Mouse (Mus musculus) neural tube, embryonic 11.5 days (tissue): ENCODE data around the gene Igflr1. TPM values are rescaled to one million over a fixed set of nuclear protein-coding genes. Genes with fewer than 3 reads are reported as not detected.

Experiments used
- ATAC-seq: fragments of 200-750 bp; cut with Nextera tagmentation; 2 replicates; pipeline ENCODE4 v1.8.0; 2017; ENCODE audit warnings: moderate number of reproducible peaks, mild to moderate bottlenecking, moderate TSS enrichment, moderate library complexity; ENCODE audit not compliant: insufficient read depth, low FRiP score, low TSS enrichment
- DNase-seq: peaks from one replicate; pipeline ENCODE4 v3.0.0-alpha.2; 2015; ENCODE audit warnings: low spot score
- H3K27ac ChIP-seq: fragments of 300-500 bp; sonication (generic); 2 replicates; pipeline ENCODE4 v1.5.1; 2014; ENCODE audit warnings: low read depth, mild to moderate bottlenecking, low read length
- H3K27me3 ChIP-seq: fragments of 300-500 bp; sonication (generic); 2 replicates; pipeline ENCODE4 v1.6.1; 2014; ENCODE audit warnings: mild to moderate bottlenecking, low read length, mixed read lengths; ENCODE audit not compliant: control insufficient read depth, insufficient read depth
- H3K36me3 ChIP-seq: fragments of 300-500 bp; sonication (generic); 2 replicates; pipeline ENCODE4 v1.6.1; 2014; ENCODE audit warnings: mild to moderate bottlenecking, low read length, moderate library complexity, mixed read lengths; ENCODE audit not compliant: control insufficient read depth, insufficient read depth
- H3K4me1 ChIP-seq: fragments of 300-500 bp; sonication (generic); 2 replicates; pipeline ENCODE4 v1.6.1; 2014; ENCODE audit warnings: low read length, mixed read lengths; ENCODE audit not compliant: control insufficient read depth, insufficient read depth
- H3K4me2 ChIP-seq: fragments of 300-500 bp; sonication (generic); 2 replicates; pipeline ENCODE4 v1.6.1; 2014; ENCODE audit warnings: low read depth, mild to moderate bottlenecking, moderate library complexity
- H3K4me3 ChIP-seq: fragments of 300-500 bp; sonication (generic); 2 replicates; pipeline ENCODE4 v1.5.1; 2014; ENCODE audit warnings: low read depth, low read length
- H3K9ac ChIP-seq: fragments of 300-500 bp; sonication (generic); 2 replicates; pipeline ENCODE4 v1.6.1; 2014; ENCODE audit warnings: mild to moderate bottlenecking, low read length
- H3K9me3 ChIP-seq: fragments of 300-500 bp; sonication (generic); 2 replicates; pipeline ENCODE4 v1.6.1; 2016; ENCODE audit warnings: low read length; ENCODE audit not compliant: control insufficient read depth
- WGBS: fragments of 180-500 bp; shearing (Covaris S2); extraction: QIAGEN DNeasy Blood & Tissue Kit; methylation state at CpG from one replicate; pipeline ENCODE4 v1.1.7; 2014; 5-methylcytosine and 5-hydroxymethylcytosine counted together
- microRNA-seq: library from miRNA; unstranded; fragments of <30 nt; microRNA quantifications from one replicate; pipeline ENCODE4, GENCODE M21; 2016
- polyA plus RNA-seq: library from polyadenylated mRNA; unstranded; fragments of >200 nt; fragmentation: Nextera tagmentation; extraction: Ambion mirVana; gene quantifications from 2 replicates; pipeline ENCODE4 v1.2.1, GENCODE M21; 2014

The Igflr1 gene
- polyA plus RNA-seq, 1 experiment from 2014 or later = 3.6 TPM

DNA sequence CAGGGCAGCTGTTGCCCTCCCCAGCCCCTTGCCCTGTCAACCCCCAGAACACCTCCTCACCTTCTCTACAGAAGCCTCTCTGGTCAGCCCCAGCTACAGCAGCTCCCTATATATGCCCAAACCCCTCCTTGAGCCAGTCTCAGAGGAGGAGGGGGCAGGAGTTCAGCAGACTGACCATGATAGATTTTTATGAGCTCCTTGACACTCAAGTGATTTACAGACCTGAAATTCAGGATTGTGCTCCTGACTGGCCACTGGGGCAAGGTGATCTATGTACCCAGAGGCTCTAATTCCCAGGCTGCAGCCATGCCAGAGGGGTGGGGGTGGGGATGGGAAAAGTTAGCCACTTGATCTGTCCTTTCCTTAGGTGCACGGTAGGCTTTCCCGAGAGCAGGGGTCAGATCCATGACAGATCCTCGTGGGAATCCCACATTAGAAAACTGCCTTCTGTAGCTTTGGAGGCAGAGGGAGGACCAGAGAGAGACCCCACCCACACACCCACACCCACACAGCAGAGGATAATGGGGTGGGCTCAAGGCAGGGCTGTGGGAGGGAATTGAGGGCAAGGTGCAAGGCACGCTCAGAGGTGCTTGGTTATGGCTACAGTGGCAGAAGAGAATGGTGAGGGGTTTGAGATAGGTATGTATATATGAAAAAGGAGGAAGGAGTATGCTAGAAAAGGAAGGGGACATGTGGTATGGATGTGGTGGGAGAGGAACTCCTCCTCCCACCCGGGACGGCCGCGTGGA, 47.6 kb downstream of the Igflr1 start, which contains the start of gene Upk1a:
Gene Upk1a (minus strand): TSS at position 194 of the 749 bp plus-strand sequence.
- Histone ChIP-seq H3K4me3 (no peak within 1 kb of the TSS), H3K36me3 (0 out of 2 replicates have a peak, but pooled peaks cover 3% of the 10 kb centered on the region), H3K4me2 (no peak within 1 kb of the TSS), H3K9me3 (no peaks in the 10 kb centered on the region), H3K4me1 (no peaks in the 10 kb centered on the region), H3K27me3 (no peaks in the 10 kb centered on the region), H3K9ac (no peak within 1 kb of the TSS), H3K27ac (no peak within 1 kb of the TSS)
- DNase-seq = no peak
- no peak for ATAC-seq
- WGBS = 67% methylated on average over 8 of the region's 8 CpGs

DNA sequence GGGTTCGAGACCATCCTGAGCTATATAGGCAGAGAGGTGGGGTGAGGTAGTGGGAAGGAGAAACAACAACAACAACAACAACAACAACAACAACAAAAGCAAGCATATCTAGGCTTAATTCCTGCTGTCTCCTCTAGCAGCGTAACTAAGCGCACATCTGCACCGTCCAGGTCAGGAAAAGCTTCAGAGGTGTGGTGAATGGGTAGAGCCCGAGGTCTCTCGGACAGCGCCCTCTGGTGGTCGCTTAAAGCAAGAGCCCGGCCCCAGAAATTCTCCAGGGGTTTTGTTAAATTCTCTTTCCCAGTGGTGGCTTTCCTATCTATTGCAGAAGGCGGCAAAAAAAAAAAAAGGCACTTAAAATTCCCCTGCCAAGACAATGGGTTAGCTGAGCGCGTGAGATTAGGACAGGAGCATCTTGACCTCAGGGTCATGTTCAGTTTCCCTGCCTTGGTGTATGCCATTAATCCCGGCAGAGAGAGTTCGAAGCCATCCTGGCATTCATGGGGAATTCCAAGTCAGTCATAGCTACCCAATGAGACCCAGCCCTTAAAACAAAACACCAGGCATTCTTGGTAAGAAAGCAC, 48.4 kb downstream of the Igflr1 start:
- H3K4me1 ChIP-seq = no peaks in the 10 kb centered on the region
- peak; percentile 68 for DNase-seq
- no peak overlapping the region for H3K4me3 ChIP-seq
- H3K36me3 ChIP-seq = peaks cover 3% of the 10 kb centered on the region
- no peak overlapping the region for H3K9ac ChIP-seq
- H3K27me3 ChIP-seq = no peaks in the 10 kb centered on the region
- no peak overlapping the region for H3K27ac ChIP-seq
- no peaks in the 10 kb centered on the region for H3K9me3 ChIP-seq
- WGBS = 29% methylated on average over 14 of the region's 14 CpGs
- H3K4me2 ChIP-seq = no peak overlapping the region
- ATAC-seq = peak; percentile 55; the same call in 1 of the 2 replicates

DNA sequence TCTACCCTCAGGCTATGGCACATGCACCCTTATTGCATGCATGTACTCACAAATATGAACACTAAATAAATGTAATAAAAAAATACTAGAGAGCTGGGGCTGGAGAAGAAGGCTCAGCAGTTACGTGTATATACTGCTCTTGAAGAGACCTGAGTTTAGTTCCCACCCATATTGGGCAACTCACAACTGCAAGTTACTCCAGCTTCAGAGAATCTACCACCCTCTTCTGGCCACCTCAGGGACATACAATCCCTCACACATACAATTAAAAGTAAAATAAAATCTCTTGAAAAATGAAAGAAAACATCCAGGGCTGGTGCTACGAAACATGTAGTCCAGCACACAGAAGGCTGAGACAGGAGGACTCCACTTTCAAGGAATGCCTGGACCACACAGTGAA, 49.2 kb downstream of the Igflr1 start:
- no peak for ATAC-seq
- Histone ChIP-seq H3K4me1 (no peaks in the 10 kb centered on the region), H3K27me3 (no peaks in the 10 kb centered on the region), H3K9ac (no peak overlapping the region), H3K4me3 (no peak overlapping the region), H3K4me2 (no peak overlapping the region), H3K36me3 (peaks cover 11% of the 10 kb centered on the region), H3K27ac (no peak overlapping the region), H3K9me3 (no peaks in the 10 kb centered on the region)
- no peak for DNase-seq
- 81% methylated on average over 2 of the region's 2 CpGs for WGBS

DNA sequence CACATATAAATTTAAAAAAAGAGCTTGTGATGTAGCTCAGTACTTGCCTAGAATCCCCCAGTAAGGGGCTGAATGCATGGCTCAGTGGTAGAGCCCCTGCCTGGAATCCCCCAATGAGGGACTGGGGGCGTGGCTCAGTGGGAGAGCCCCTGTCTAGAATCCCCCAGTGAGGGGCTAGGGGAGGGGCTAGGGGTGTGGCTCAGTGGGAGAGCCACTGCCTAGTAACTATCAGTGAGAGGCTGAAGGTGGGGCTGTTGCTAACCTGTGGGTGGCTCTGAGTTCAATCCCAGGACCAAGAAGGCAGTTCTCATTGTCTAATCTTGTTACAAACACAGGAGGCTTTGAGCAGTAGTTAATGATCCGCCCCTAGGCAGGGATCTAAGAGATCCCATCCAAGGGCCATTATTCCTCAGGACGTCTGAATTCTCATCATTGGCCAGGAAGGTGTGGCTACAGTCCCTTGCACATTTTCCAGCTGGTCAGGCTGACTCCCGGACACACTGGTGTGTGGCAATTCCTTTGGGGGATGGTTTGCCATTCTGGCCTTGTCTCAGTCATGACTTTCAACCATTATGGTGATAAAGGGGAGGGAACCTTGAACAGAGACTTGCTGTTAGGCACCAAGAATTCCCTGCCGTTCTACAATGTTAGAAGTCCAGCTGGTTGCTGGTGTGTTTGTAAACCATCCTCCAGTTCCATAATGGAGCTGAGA, 50.0 kb downstream of the Igflr1 start:
- no peak for DNase-seq
- no peak for ATAC-seq
- Histone ChIP-seq H3K9ac (no peak overlapping the region), H3K27me3 (no peaks in the 10 kb centered on the region), H3K4me1 (no peaks in the 10 kb centered on the region), H3K27ac (no peak overlapping the region), H3K4me3 (no peak overlapping the region), H3K4me2 (no peak overlapping the region), H3K36me3 (peaks cover 12% of the 10 kb centered on the region), H3K9me3 (no peaks in the 10 kb centered on the region)
- 56% methylated on average over 5 of the region's 5 CpGs for WGBS

Small RNAs within 50 kb of the gene (microRNA-seq; reads per million reads assigned to microRNA genes)
- gene Gm38670 (0.78 reads per million), gene Mir3569 (not detected)

Other genes with a start within 250 kb of the Igflr1 start
- gene E130208F15Rik, start 243.7 kb upstream of the Igflr1 start, polyA plus RNA-seq = not detected in 2 replicates
- gene Sdhaf1, start 241.5 kb upstream of the Igflr1 start, polyA plus RNA-seq = 23.1 and 26.5 TPM in 2 replicates
- 6.3 TPM in 2 replicates for gene Lrfn3, start 202.7 kb upstream of the Igflr1 start, polyA plus RNA-seq
- gene Tyrobp, start 151.7 kb upstream of the Igflr1 start, polyA plus RNA-seq = 17.8 and 17.9 TPM in 2 replicates
- not detected in 2 replicates for gene Hcst, start 145.6 kb upstream of the Igflr1 start, polyA plus RNA-seq
- gene Nfkbid, start 143.7 kb upstream of the Igflr1 start, polyA plus RNA-seq = 0.84 and 0.99 TPM in 2 replicates
- 150 and 165 TPM in 2 replicates for gene Aplp1, start 119.9 kb upstream of the Igflr1 start, polyA plus RNA-seq
- 19.0 and 19.6 TPM in 2 replicates for gene Kirrel2, start 107.7 kb upstream of the Igflr1 start, polyA plus RNA-seq
- gene Nphs1, start 107.1 kb upstream of the Igflr1 start, polyA plus RNA-seq = 1.8 and 3.4 TPM in 2 replicates
- not detected in 2 replicates for gene Prodh2, start 71.8 kb upstream of the Igflr1 start, polyA plus RNA-seq
- gene Arhgap33, start 30.4 kb upstream of the Igflr1 start, polyA plus RNA-seq = 48.8 and 51.1 TPM in 2 replicates
- 3.7 and 4.4 TPM in 2 replicates for gene Hspb6, start 13.2 kb upstream of the Igflr1 start, polyA plus RNA-seq
- gene Proser3, start 13.1 kb upstream of the Igflr1 start, polyA plus RNA-seq = 8.6 and 12.1 TPM in 2 replicates
- 46.2 and 47.0 TPM in 2 replicates for gene Lin37, start 5.6 kb upstream of the Igflr1 start, polyA plus RNA-seq
- 90.6 and 95.5 TPM in 2 replicates for gene U2af1l4, start 2.1 kb upstream of the Igflr1 start, polyA plus RNA-seq
- gene Gm49396, start 2.1 kb upstream of the Igflr1 start, polyA plus RNA-seq = 7.3 and 7.6 TPM in 2 replicates
- gene Psenen, start 1.8 kb upstream of the Igflr1 start, polyA plus RNA-seq = 97.8 and 106 TPM in 2 replicates
- 11.5 and 11.9 TPM in 2 replicates for gene Kmt2b, start 23.3 kb downstream of the Igflr1 start, polyA plus RNA-seq
- 0.18 TPM in 1 of 2 replicates, not detected in the other for gene Zbtb32, start 33.5 kb downstream of the Igflr1 start, polyA plus RNA-seq
- gene Upk1a, start 47.4 kb downstream of the Igflr1 start, polyA plus RNA-seq = 4.8 TPM in 2 replicates
- gene Cox6b1, start 60.7 kb downstream of the Igflr1 start, polyA plus RNA-seq = 786 and 833 TPM in 2 replicates
- gene Etv2, start 70.4 kb downstream of the Igflr1 start, polyA plus RNA-seq = not detected in 2 replicates
- gene Rbm42, start 84.9 kb downstream of the Igflr1 start, polyA plus RNA-seq = 133 and 134 TPM in 2 replicates
- gene Haus5, start 99.6 kb downstream of the Igflr1 start, polyA plus RNA-seq = 49.4 and 57.7 TPM in 2 replicates
- gene Pmis2, start 106.2 kb downstream of the Igflr1 start, polyA plus RNA-seq = not detected in 2 replicates
- 0.58 TPM in 1 of 2 replicates, not detected in the other for gene 2200002J24Rik, start 133.5 kb downstream of the Igflr1 start, polyA plus RNA-seq
- gene Atp4a, start 146.8 kb downstream of the Igflr1 start, polyA plus RNA-seq = 0.81 and 0.84 TPM in 2 replicates
- 167 and 172 TPM in 2 replicates for gene Tmem147, start 164.1 kb downstream of the Igflr1 start, polyA plus RNA-seq
- 0.27 and 0.88 TPM in 2 replicates for gene Gapdhs, start 178.3 kb downstream of the Igflr1 start, polyA plus RNA-seq
- gene Sbsn, start 186.0 kb downstream of the Igflr1 start, polyA plus RNA-seq = 0.09 and 0.74 TPM in 2 replicates
- gene Dmkn, start 198.3 kb downstream of the Igflr1 start, polyA plus RNA-seq = not detected in 2 replicates
- gene Krtdap, start 222.5 kb downstream of the Igflr1 start, polyA plus RNA-seq = not detected in 2 replicates